Mouse (Mus musculus): Measurements from ENCODE around the gene Ext2. TPM values are rescaled to one million over a fixed set of nuclear protein-coding genes. Genes with fewer than 3 reads are reported as not detected.
A peak's percentile ranks its signal among the peaks of the same experiment; 100 is the strongest.

The Ext2 gene
- polyA plus RNA-seq, 1 experiment from 2014 or later, result 69.1 TPM

GRCm38 (mm10) chr2:93682601-93683202 is 139.7 kb downstream of the Ext2 start:
- H3K4me3 ChIP-seq (replicated peaks), result no peak overlapping the region
- ATAC-seq, result no peak
- no peaks in the 10 kb centered on the region for H3K27me3 ChIP-seq
- no peak overlapping the region for H3K4me2 ChIP-seq (replicated peaks)
- no peaks in the 10 kb centered on the region for H3K36me3 ChIP-seq
- no peaks in the 10 kb centered on the region for H3K9me3 ChIP-seq
- H3K27ac ChIP-seq, result no peak overlapping the region
- 90% methylated on average over 7 of the region's 7 CpGs for WGBS
- no peaks in the 10 kb centered on the region for H3K4me1 ChIP-seq (replicated peaks)
- no peak overlapping the region for H3K9ac ChIP-seq (replicated peaks)

- no peak overlapping the region for H3K4me3 ChIP-seq (replicated peaks)
- 62% methylated on average over 5 of the region's 5 CpGs for WGBS
- no peak overlapping the region for H3K9ac ChIP-seq (replicated peaks)
- no peaks in the 10 kb centered on the region for H3K9me3 ChIP-seq
- H3K27me3 ChIP-seq, result no peaks in the 10 kb centered on the region
- H3K27ac ChIP-seq, result no peak overlapping the region
- no peaks in the 10 kb centered on the region for H3K4me1 ChIP-seq (replicated peaks)
- H3K4me2 ChIP-seq (replicated peaks), result no peak overlapping the region
- H3K36me3 ChIP-seq, result no peaks in the 10 kb centered on the region
- ATAC-seq, result no peak
These were observed 141.0 kb downstream of the Ext2 start for GRCm38 (mm10) chr2:93681321-93681720.

GRCm38 (mm10) chr2:93677231-93677630 is 145.1 kb downstream of the Ext2 start:
- Histone ChIP-seq H3K27me3 (no peaks in the 10 kb centered on the region), H3K9me3 (no peaks in the 10 kb centered on the region), H3K4me1 (replicated peaks) (peaks cover 5% of the 10 kb centered on the region; the same call in 1 of the 2 replicates), H3K36me3 (no peaks in the 10 kb centered on the region), H3K9ac (replicated peaks) (no peak overlapping the region), H3K4me2 (replicated peaks) (no peak overlapping the region), H3K27ac (no peak overlapping the region), H3K4me3 (replicated peaks) (no peak overlapping the region)
- ATAC-seq, result no peak; the same call in 1 of the 2 replicates
- WGBS, result 91% methylated on average over 14 of the region's 14 CpGs

- WGBS, result 57% methylated on average over 15 of the region's 15 CpGs
- 0 out of 2 replicates have a peak, but pooled peaks cover 1% of the 10 kb centered on the region for H3K27me3 ChIP-seq
- no peak overlapping the region for H3K4me2 ChIP-seq (replicated peaks)
- no peak overlapping the region for H3K9ac ChIP-seq (replicated peaks)
- ATAC-seq, result no peak
- no peaks in the 10 kb centered on the region for H3K36me3 ChIP-seq
- no peak overlapping the region for H3K4me3 ChIP-seq (replicated peaks)
- H3K27ac ChIP-seq, result no peak overlapping the region
- H3K4me1 ChIP-seq (replicated peaks), result peaks cover 11% of the 10 kb centered on the region; the same call in 1 of the 2 replicates
- no peaks in the 10 kb centered on the region for H3K9me3 ChIP-seq
These were observed 150.7 kb downstream of the Ext2 start for GRCm38 (mm10) chr2:93671573-93672184.

GRCm38 (mm10) chr2:93666146-93666858 is 156.1 kb downstream of the Ext2 start:
- Histone ChIP-seq H3K27ac (no peak overlapping the region), H3K9ac (replicated peaks) (no peak overlapping the region), H3K36me3 (no peaks in the 10 kb centered on the region), H3K27me3 (peaks cover 49% of the 10 kb centered on the region), H3K4me1 (replicated peaks) (peaks cover 10% of the 10 kb centered on the region), H3K4me3 (replicated peaks) (no peak overlapping the region), H3K9me3 (peaks cover under 1% of the 10 kb centered on the region; the same call in 1 of the 2 replicates), H3K4me2 (replicated peaks) (no peak overlapping the region)
- 70% methylated on average over 3 of the region's 3 CpGs for WGBS
- no peak for ATAC-seq

- Histone ChIP-seq H3K36me3 (no peaks in the 10 kb centered on the region), H3K27me3 (peaks cover 58% of the 10 kb centered on the region), H3K4me2 (replicated peaks) (no peak overlapping the region), H3K27ac (no peak overlapping the region), H3K4me1 (replicated peaks) (peaks cover 10% of the 10 kb centered on the region), H3K4me3 (replicated peaks) (no peak overlapping the region), H3K9ac (replicated peaks) (no peak overlapping the region), H3K9me3 (peaks cover 4% of the 10 kb centered on the region; the same call in 1 of the 2 replicates)
- ATAC-seq, result no peak
- whole genome bisulfite sequencing, result 82% methylated on average over 5 of the region's 5 CpGs
These were observed 156.9 kb downstream of the Ext2 start for GRCm38 (mm10) chr2:93665472-93665871.

GRCm38 (mm10) chr2:93662240-93662865 is 160.0 kb downstream of the Ext2 start:
- Histone ChIP-seq H3K4me1 (replicated peaks) (peaks cover 10% of the 10 kb centered on the region), H3K9ac (replicated peaks) (no peak overlapping the region), H3K27me3 (peaks cover 80% of the 10 kb centered on the region), H3K9me3 (peaks cover 4% of the 10 kb centered on the region; the same call in 1 of the 2 replicates), H3K4me3 (replicated peaks) (no peak overlapping the region), H3K4me2 (replicated peaks) (peak overlapping the region; percentile 19; the same call in 1 of the 2 replicates), H3K36me3 (no peaks in the 10 kb centered on the region), H3K27ac (no peak overlapping the region)
- ATAC-seq, result peak; percentile 40
- WGBS, result 5% methylated on average over 16 of the region's 16 CpGs

- Histone ChIP-seq H3K4me3 (replicated peaks) (no peak overlapping the region), H3K9ac (replicated peaks) (no peak overlapping the region), H3K27me3 (peaks cover 86% of the 10 kb centered on the region), H3K36me3 (no peaks in the 10 kb centered on the region), H3K4me1 (replicated peaks) (peaks cover 10% of the 10 kb centered on the region), H3K27ac (no peak overlapping the region), H3K9me3 (peaks cover 4% of the 10 kb centered on the region; the same call in 1 of the 2 replicates), H3K4me2 (replicated peaks) (no peak overlapping the region)
- 86% methylated on average over 6 of the region's 6 CpGs for WGBS
- no peak for ATAC-seq
These were observed 161.3 kb downstream of the Ext2 start for GRCm38 (mm10) chr2:93661096-93661495.

GRCm38 (mm10) chr2:93659705-93660308 is 162.6 kb downstream of the Ext2 start:
- H3K4me3 ChIP-seq (replicated peaks), result no peak overlapping the region
- H3K9ac ChIP-seq (replicated peaks), result no peak overlapping the region
- ATAC-seq, result no peak
- H3K9me3 ChIP-seq, result peaks cover 4% of the 10 kb centered on the region; the same call in 1 of the 2 replicates
- no peak overlapping the region for H3K27ac ChIP-seq
- no peak overlapping the region for H3K4me2 ChIP-seq (replicated peaks)
- peaks cover 10% of the 10 kb centered on the region for H3K4me1 ChIP-seq (replicated peaks)
- H3K27me3 ChIP-seq, result peaks cover 87% of the 10 kb centered on the region
- H3K36me3 ChIP-seq, result no peaks in the 10 kb centered on the region
- 79% methylated on average over 6 of the region's 6 CpGs for WGBS

GRCm38 (mm10) chr2:93659004-93659403 is 163.4 kb downstream of the Ext2 start:
- Histone ChIP-seq H3K4me2 (replicated peaks) (no peak overlapping the region), H3K4me1 (replicated peaks) (peaks cover 10% of the 10 kb centered on the region), H3K4me3 (replicated peaks) (no peak overlapping the region), H3K9me3 (peaks cover 4% of the 10 kb centered on the region; the same call in 1 of the 2 replicates), H3K9ac (replicated peaks) (no peak overlapping the region), H3K27ac (no peak overlapping the region), H3K27me3 (peaks cover 79% of the 10 kb centered on the region), H3K36me3 (no peaks in the 10 kb centered on the region)
- 35% methylated on average over 3 of the region's 3 CpGs for WGBS
- ATAC-seq, result no peak

- H3K4me1 ChIP-seq (replicated peaks), result no peaks in the 10 kb centered on the region
- H3K27ac ChIP-seq, result no peak overlapping the region
- no peaks in the 10 kb centered on the region for H3K36me3 ChIP-seq
- H3K4me3 ChIP-seq (replicated peaks), result no peak overlapping the region
- ATAC-seq, result no peak
- no peaks in the 10 kb centered on the region for H3K9me3 ChIP-seq
- H3K9ac ChIP-seq (replicated peaks), result no peak overlapping the region
- 67% methylated on average over 11 of the region's 11 CpGs for WGBS
- H3K27me3 ChIP-seq, result peaks cover 76% of the 10 kb centered on the region
- no peak overlapping the region for H3K4me2 ChIP-seq (replicated peaks)
These were observed 167.9 kb downstream of the Ext2 start for GRCm38 (mm10) chr2:93654336-93655055.
